Mouse (Mus musculus) heart, embryonic 16.5 days (tissue): Measurements from ENCODE around the gene Igfbp4. TPM values are rescaled to one million over a fixed set of nuclear protein-coding genes. Genes with fewer than 3 reads are reported as not detected.

Experiments used
- ATAC-seq: fragments of 200-750 bp; cut with Nextera tagmentation; replicated peaks from 2 replicates; pipeline ENCODE4 v1.8.0; 2017; ENCODE audit warnings: moderate number of reproducible peaks; ENCODE audit not compliant: insufficient read depth, low FRiP score; ENCODE audit errors: extremely low read depth
- H3K27ac ChIP-seq: fragments of 300-500 bp; sonication (generic); 2 replicates; pipeline ENCODE4 v1.5.1; 2014; ENCODE audit warnings: mild to moderate bottlenecking, low read length, control low read depth, moderate library complexity
- H3K27me3 ChIP-seq: fragments of 300-500 bp; sonication (generic); 2 replicates; pipeline ENCODE4 v1.6.1; 2014; ENCODE audit warnings: low read length, mixed read lengths; ENCODE audit not compliant: control insufficient read depth, insufficient read depth
- H3K36me3 ChIP-seq: fragments of 300-500 bp; sonication (generic); 2 replicates; pipeline ENCODE4 v1.6.1; 2014; ENCODE audit not compliant: control insufficient read depth, insufficient read depth
- H3K4me1 ChIP-seq: fragments of 300-500 bp; sonication (generic); 2 replicates; pipeline ENCODE4 v1.6.1; 2014; ENCODE audit warnings: low read length, mixed read lengths; ENCODE audit not compliant: control insufficient read depth, insufficient read depth
- H3K4me2 ChIP-seq: fragments of 300-500 bp; sonication (generic); 2 replicates; pipeline ENCODE4 v1.6.1; 2014; ENCODE audit warnings: low read depth, mild to moderate bottlenecking, control low read depth, low read length
- H3K4me3 ChIP-seq: fragments of 300-500 bp; sonication (generic); 2 replicates; pipeline ENCODE4 v1.5.1; 2014; ENCODE audit warnings: mild to moderate bottlenecking, control low read depth, low read length
- H3K9ac ChIP-seq: fragments of 300-500 bp; sonication (generic); 2 replicates; pipeline ENCODE4 v1.6.1; 2014; ENCODE audit warnings: low read length, control low read depth
- H3K9me3 ChIP-seq: fragments of 300-500 bp; sonication (generic); replicated peaks from 2 replicates; pipeline ENCODE4 v1.6.1; 2016; ENCODE audit warnings: low read length; ENCODE audit not compliant: control insufficient read depth
- WGBS: fragments of 180-500 bp; shearing (Covaris S2); extraction: QIAGEN DNeasy Blood & Tissue Kit; methylation state at CpG from one replicate; pipeline ENCODE4 v1.1.7; 2014; 5-methylcytosine and 5-hydroxymethylcytosine counted together
- polyA plus RNA-seq: library from polyadenylated mRNA; unstranded; fragments of >200 nt; fragmentation: Nextera tagmentation; extraction: Ambion mirVana; gene quantifications from 2 replicates; pipeline ENCODE4 v1.2.1, GENCODE M21; 2015

Igfbp4 gene
- polyA plus RNA-seq, 1 experiment from 2014 or later: 377 TPM

DNA sequence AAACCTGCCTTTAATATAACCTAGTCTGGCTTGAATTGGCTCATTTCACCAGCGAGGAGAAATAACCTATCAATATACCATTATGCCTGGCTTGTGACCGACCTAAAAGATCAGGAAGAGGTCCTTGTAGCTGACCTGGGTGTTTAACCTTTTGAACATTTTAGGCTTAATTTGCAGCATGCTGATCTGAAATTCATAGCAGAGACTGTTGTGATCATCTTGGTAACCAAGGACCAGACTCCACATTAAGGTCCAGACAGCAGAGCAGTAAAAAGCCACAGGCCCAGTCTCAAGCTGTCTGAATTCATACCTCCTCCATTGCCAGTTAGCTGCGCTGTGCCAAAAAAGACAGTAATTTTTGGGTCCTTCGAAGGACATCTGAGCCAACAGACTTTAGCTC is 54.7 kb downstream of the Igfbp4 start:
- no peak overlapping the region for H3K27ac ChIP-seq
- peaks cover 4% of the 10 kb centered on the region for H3K4me1 ChIP-seq
- H3K36me3 ChIP-seq: no peaks in the 10 kb centered on the region
- ATAC-seq: no peak
- H3K27me3 ChIP-seq: no peaks in the 10 kb centered on the region
- H3K9me3 ChIP-seq: peaks cover 3% of the 10 kb centered on the region; the same call in 1 of the 2 replicates
- WGBS: 88% methylated on average over 4 of the region's 4 CpGs
- no peak overlapping the region for H3K4me2 ChIP-seq
- no peak overlapping the region for H3K4me3 ChIP-seq
- H3K9ac ChIP-seq: no peak overlapping the region

DNA sequence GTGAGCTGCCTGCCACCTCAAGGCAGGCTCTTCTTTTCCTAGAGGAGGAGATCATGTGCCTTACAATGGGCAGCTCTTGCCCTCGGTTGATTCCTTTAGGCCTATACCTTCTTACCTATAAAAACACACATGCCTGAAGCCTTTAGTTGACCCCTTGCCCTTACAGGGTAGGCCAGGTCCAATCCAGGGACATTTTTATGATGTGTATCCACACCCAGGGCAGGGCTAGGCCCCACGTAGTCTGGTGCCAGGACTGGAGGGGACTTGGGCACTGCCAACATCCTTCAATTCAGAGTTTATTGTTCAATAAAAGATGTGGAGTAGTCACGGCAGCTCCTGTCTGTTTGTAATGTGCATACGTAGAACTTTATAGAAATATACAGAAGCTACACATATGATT is 55.4 kb downstream of the Igfbp4 start:
- ATAC-seq: no peak
- H3K27ac ChIP-seq: no peak overlapping the region
- H3K9me3 ChIP-seq: peaks cover 3% of the 10 kb centered on the region; the same call in 1 of the 2 replicates
- H3K4me3 ChIP-seq: no peak overlapping the region
- H3K27me3 ChIP-seq: no peaks in the 10 kb centered on the region
- peaks cover 4% of the 10 kb centered on the region for H3K4me1 ChIP-seq
- 86% methylated on average over 4 of the region's 4 CpGs for WGBS
- no peaks in the 10 kb centered on the region for H3K36me3 ChIP-seq
- no peak overlapping the region for H3K9ac ChIP-seq
- H3K4me2 ChIP-seq: no peak overlapping the region

DNA sequence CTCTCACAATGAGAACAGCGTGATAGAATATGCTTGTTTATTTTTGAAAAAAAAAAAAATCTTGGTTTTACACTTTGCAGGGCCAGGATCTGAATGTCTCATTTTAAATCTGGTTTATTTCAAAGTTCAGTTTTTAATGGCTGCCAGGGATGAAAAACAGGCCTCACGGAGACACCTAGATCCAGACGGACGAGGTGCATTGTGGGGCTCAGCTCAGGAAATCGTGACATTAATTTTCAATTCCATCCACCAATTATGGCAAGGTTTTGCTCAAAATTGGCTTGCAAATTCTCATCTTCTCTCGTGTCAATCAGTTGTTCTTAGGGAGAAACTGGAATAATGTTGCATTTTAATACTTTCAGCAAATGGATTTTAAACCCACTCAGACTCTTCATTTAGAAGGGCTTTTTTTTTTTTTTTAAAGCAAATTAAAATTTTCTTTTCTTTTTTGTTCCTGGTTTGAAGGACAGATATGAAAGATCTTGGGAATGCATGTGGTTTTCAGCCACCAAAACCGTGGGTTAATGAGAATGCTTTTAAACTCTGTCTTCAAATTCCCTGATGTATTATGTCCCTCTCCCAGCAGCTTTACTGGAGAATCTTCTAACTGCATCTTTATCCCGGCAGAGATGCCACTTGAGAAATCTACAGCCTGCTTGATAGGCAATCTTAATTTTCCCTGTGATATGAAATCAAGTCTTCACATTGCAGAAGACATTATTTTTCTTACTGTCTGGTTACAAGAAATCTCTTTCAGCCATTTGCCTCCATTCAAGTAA is 56.1 kb downstream of the Igfbp4 start:
- Histone ChIP-seq H3K4me1 (peaks cover 4% of the 10 kb centered on the region), H3K36me3 (no peaks in the 10 kb centered on the region), H3K4me2 (no peak overlapping the region), H3K27me3 (no peaks in the 10 kb centered on the region), H3K27ac (no peak overlapping the region), H3K4me3 (no peak overlapping the region), H3K9ac (no peak overlapping the region), H3K9me3 (peaks cover 3% of the 10 kb centered on the region; the same call in 1 of the 2 replicates)
- WGBS: 75% methylated on average over 8 of the region's 8 CpGs
- ATAC-seq: no peak

DNA sequence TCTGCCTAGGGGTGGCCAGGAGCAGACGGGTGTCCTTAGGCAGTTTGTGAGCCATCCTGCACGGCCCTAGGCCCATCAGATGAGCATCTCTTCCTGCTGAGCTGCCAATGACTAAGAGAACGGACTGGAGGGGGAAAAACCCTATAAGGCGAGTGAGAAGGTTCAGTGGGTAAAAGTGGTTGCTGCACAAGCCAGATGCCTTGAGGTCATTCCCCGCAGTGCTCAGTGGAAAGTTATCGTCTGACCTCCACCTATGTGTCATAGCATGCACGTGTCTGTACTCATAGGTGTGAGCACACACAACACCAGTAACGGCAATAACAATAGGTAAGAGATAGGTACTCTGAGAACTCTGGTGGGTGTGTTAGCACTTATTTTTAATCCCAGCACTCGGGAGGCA is 57.9 kb downstream of the Igfbp4 start:
- no peak for ATAC-seq
- H3K36me3 ChIP-seq: no peaks in the 10 kb centered on the region
- peaks cover 4% of the 10 kb centered on the region for H3K4me1 ChIP-seq
- no peaks in the 10 kb centered on the region for H3K27me3 ChIP-seq
- no peak overlapping the region for H3K9ac ChIP-seq
- H3K4me3 ChIP-seq: no peak overlapping the region
- H3K27ac ChIP-seq: no peak overlapping the region
- peaks cover 3% of the 10 kb centered on the region; the same call in 1 of the 2 replicates for H3K9me3 ChIP-seq
- WGBS: 89% methylated on average over 9 of the region's 9 CpGs
- no peak overlapping the region for H3K4me2 ChIP-seq

DNA sequence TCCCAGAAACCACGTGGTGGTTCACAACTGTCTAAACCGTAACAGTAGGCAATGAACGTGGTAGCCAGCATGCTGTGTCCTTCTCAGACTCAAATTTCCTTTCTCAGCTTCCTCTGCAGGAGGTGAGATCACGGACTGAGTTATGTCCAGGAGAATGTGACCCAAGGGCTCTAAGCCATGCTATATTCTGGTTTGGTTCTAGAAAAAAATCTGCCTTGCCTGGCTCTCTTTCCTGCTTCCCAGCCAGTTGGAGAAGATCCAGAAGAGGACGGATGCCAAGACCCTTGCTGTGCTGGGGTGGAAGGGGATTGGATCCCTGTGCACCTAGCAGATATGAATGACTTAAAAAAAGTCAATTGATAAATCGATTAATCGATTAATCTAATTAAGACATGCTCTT is 58.5 kb downstream of the Igfbp4 start:
- Histone ChIP-seq H3K4me3 (no peak overlapping the region), H3K27ac (no peak overlapping the region), H3K9ac (no peak overlapping the region), H3K4me2 (no peak overlapping the region), H3K9me3 (peaks cover 3% of the 10 kb centered on the region; the same call in 1 of the 2 replicates), H3K4me1 (peaks cover 4% of the 10 kb centered on the region), H3K36me3 (no peaks in the 10 kb centered on the region), H3K27me3 (no peaks in the 10 kb centered on the region)
- 61% methylated on average over 7 of the region's 7 CpGs for WGBS
- 0 out of 2 replicates have a peak, but pooled peaks have one; percentile 44 for ATAC-seq

DNA sequence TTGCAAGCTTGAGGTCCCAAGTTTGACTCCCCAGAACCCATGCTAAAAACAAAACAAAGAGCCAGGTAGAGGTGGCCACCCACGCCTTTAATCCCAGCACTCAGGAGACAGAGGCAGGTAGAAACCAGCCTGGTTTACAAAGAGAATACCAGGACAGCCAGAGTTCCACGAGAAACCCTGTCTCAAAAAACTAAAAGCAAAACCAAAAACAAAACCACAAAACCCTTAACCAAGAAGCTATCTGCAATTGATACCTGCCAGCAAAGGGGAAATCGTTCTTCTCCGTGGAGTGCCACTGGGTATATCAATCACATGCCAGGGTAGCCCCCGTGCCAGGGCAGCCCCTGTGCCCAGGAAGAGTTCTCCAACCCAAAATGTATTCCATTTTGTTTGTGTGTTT is 59.2 kb downstream of the Igfbp4 start:
- Histone ChIP-seq H3K27me3 (no peaks in the 10 kb centered on the region), H3K4me2 (no peak overlapping the region), H3K36me3 (no peaks in the 10 kb centered on the region), H3K4me1 (peaks cover 4% of the 10 kb centered on the region), H3K9ac (no peak overlapping the region), H3K4me3 (no peak overlapping the region), H3K9me3 (no peaks in the 10 kb centered on the region), H3K27ac (no peak overlapping the region)
- 79% methylated on average over 5 of the region's 5 CpGs for WGBS
- ATAC-seq: no peak

DNA sequence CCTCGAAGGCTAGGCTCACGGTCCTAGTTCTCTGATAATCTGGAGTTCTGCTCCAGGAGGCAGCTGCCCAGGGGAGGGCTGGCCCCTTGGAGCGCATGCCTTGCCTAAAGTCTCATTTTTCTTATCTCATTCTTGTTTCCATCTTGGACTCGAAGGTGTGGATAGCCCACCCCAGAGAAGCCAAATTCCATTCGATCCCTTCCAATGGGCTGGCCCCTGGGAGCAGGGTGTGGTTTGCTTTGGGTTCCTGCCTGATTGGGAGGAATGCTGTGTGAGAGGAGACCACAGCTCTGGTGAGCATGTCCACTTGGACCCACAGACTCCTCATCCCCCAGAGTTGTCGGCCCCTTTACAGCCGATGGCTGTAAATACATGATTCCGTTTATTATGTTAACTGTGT is 60.6 kb downstream of the Igfbp4 start:
- Histone ChIP-seq H3K9me3 (no peaks in the 10 kb centered on the region), H3K27me3 (no peaks in the 10 kb centered on the region), H3K27ac (no peak overlapping the region), H3K4me1 (peaks cover 7% of the 10 kb centered on the region), H3K4me2 (no peak overlapping the region), H3K9ac (no peak overlapping the region), H3K36me3 (no peaks in the 10 kb centered on the region), H3K4me3 (no peak overlapping the region)
- ATAC-seq: no peak
- 50% methylated on average over 8 of the region's 8 CpGs for WGBS

DNA sequence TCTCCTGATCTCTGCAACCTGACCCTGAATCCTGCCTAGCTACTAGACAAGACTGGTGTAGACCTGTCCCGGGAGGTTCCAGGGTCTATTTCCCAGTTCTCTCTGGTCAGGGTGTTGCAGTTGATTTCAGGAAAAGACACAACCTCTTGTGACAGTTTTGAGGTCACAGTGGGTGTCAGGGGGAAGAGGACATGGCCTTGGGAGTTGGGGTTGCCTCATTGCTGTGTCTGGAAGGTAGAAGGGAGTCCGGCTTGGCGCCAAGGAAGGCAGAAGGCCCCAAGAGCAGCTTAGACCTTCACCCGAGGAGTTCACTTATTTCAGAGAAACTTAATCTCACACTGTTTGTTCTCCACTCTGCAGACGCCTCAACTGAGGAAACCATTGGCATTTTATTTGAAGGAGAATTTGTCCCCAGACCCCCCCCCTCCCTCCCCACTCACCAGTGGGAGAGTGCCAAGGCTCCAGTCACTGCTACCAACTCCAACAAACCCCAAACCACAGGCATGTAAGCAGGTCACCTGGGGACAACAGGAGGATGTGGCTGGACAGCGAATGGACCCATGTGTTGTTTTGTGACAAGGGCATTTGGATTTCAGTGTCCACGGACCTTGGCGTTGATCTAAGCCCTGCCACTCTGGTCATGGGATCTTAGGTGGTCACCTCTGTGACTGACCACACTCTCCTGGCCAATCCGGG is 61.7 kb downstream of the Igfbp4 start:
- Histone ChIP-seq H3K4me3 (no peak overlapping the region), H3K4me2 (no peak overlapping the region), H3K9ac (no peak overlapping the region), H3K27ac (no peak overlapping the region), H3K27me3 (no peaks in the 10 kb centered on the region), H3K9me3 (no peaks in the 10 kb centered on the region), H3K4me1 (peaks cover 7% of the 10 kb centered on the region), H3K36me3 (no peaks in the 10 kb centered on the region)
- ATAC-seq: no peak
- WGBS: 82% methylated on average over 9 of the region's 9 CpGs
